16 mouse cellular contexts compared by ENCODE assay signal in genomic region chr14:79296836-79297235, GRCm38 (mm10). TPM values are rescaled to one million over a fixed set of nuclear protein-coding genes. Genes with fewer than 3 reads are reported as not detected.
A peak's percentile ranks its signal among the peaks of the same experiment; 100 is the strongest.
DNase-seq lines count a peak whose midpoint lies in the region; ATAC-seq lines count a peak whose summit lies in the region.
"Had no signal": no experiment of that assay in that cellular context is flagged by ENCODE, and none has a peak within 500 bp of the region (broad histone marks: within the 10 kb centered on the region; RNA-seq: fewer than 3 reads in every experiment).

No protein-coding gene starts in this region.

- no peak overlapping the region for H3K4me3 ChIP-seq in hindbrain, embryonic 15.5 days
- no peak overlapping the region for H3K4me3 ChIP-seq in hindbrain, embryonic 14.5 days (replicated peaks; ENCODE audit: low read length)
- H3K4me3 ChIP-seq in midbrain, embryonic 14.5 days (replicated peaks; ENCODE audit: low read depth, low read length), result no peak overlapping the region
- no peak overlapping the region for H3K4me3 ChIP-seq in midbrain, embryonic 13.5 days (replicated peaks)
- no peak overlapping the region for H3K4me3 ChIP-seq in forebrain, embryonic 12.5 days (replicated peaks)
- H3K4me3 ChIP-seq in liver, embryonic 13.5 days (replicated peaks), result peak overlapping the region; percentile 93

- intact Hi-C loops in gastrocnemius, postnatal 36 days (cut with DNase I), result no loop called here

- H3K4me2 ChIP-seq in hindbrain, embryonic 15.5 days, result peak overlapping the region; percentile 20
- H3K4me2 ChIP-seq in hindbrain, embryonic 14.5 days (replicated peaks), result no peak overlapping the region
- 0 out of 2 replicates have a peak overlapping the region, but pooled peaks have one; percentile 10 for H3K4me2 ChIP-seq in midbrain, embryonic 14.5 days (ENCODE audit: low read length)
- H3K4me2 ChIP-seq in midbrain, embryonic 13.5 days (replicated peaks), result no peak overlapping the region
- H3K4me2 ChIP-seq in forebrain, embryonic 12.5 days, result peak overlapping the region; percentile 96
- H3K4me2 ChIP-seq in liver, embryonic 13.5 days, result peak overlapping the region; percentile 86

- H3K4me1 ChIP-seq in hindbrain, embryonic 15.5 days (replicated peaks), result peaks cover 33% of the 10 kb centered on the region
- H3K4me1 ChIP-seq in hindbrain, embryonic 14.5 days (replicated peaks; ENCODE audit: control insufficient read depth, insufficient read depth, low read length), result peaks cover 15% of the 10 kb centered on the region
- peaks cover 9% of the 10 kb centered on the region for H3K4me1 ChIP-seq in midbrain, embryonic 14.5 days (ENCODE audit: control insufficient read depth, insufficient read depth, low read length)
- peaks cover 35% of the 10 kb centered on the region for H3K4me1 ChIP-seq in midbrain, embryonic 13.5 days (replicated peaks)
- H3K4me1 ChIP-seq in forebrain, embryonic 12.5 days, result peaks cover 60% of the 10 kb centered on the region
- H3K4me1 ChIP-seq in liver, embryonic 13.5 days (replicated peaks), result peaks cover 80% of the 10 kb centered on the region

- H3K9ac ChIP-seq in hindbrain, embryonic 15.5 days, result no peak overlapping the region
- H3K9ac ChIP-seq in hindbrain, embryonic 14.5 days, result no peak overlapping the region
- no peak overlapping the region for H3K9ac ChIP-seq in midbrain, embryonic 14.5 days (replicated peaks; ENCODE audit: low read length)
- no peak overlapping the region for H3K9ac ChIP-seq in midbrain, embryonic 13.5 days (replicated peaks)
- H3K9ac ChIP-seq in forebrain, embryonic 12.5 days, result no peak overlapping the region
- peak overlapping the region; percentile 77 for H3K9ac ChIP-seq in liver, embryonic 13.5 days

- no peak for ATAC-seq in hindbrain, embryonic 15.5 days (ENCODE audit: low FRiP score, low read depth)
- no peak for ATAC-seq in hindbrain, embryonic 14.5 days (ENCODE audit: low FRiP score)
- no peak for ATAC-seq in midbrain, embryonic 14.5 days (ENCODE audit: low FRiP score, low TSS enrichment)
- no peak for ATAC-seq in midbrain, embryonic 13.5 days
- no peak for ATAC-seq in forebrain, embryonic 12.5 days (ENCODE audit: low FRiP score)
- ATAC-seq in liver, embryonic 13.5 days (ENCODE audit: low read depth), result no peak

- WGBS in hindbrain, embryonic 15.5 days, result 34% methylated on average over 5 of the region's 5 CpGs
- WGBS in hindbrain, embryonic 14.5 days, result 30% methylated on average over 5 of the region's 5 CpGs
- 26% methylated on average over 5 of the region's 5 CpGs for WGBS in midbrain, embryonic 14.5 days
- 29% methylated on average over 5 of the region's 5 CpGs for WGBS in midbrain, embryonic 13.5 days
- 42% methylated on average over 5 of the region's 5 CpGs for WGBS in forebrain, embryonic 12.5 days
- WGBS in liver, embryonic 13.5 days (ENCODE audit: insufficient replicate concordance), result 11% methylated on average over 5 of the region's 5 CpGs

- H3K9me3 ChIP-seq in hindbrain, embryonic 15.5 days, result no peaks in the 10 kb centered on the region
- no peaks in the 10 kb centered on the region for H3K9me3 ChIP-seq in hindbrain, embryonic 14.5 days (ENCODE audit: control insufficient read depth, low read length)
- no peaks in the 10 kb centered on the region for H3K9me3 ChIP-seq in midbrain, embryonic 14.5 days (ENCODE audit: control insufficient read depth, low read length)
- no peaks in the 10 kb centered on the region for H3K9me3 ChIP-seq in midbrain, embryonic 13.5 days
- H3K9me3 ChIP-seq in forebrain, embryonic 12.5 days, result no peaks in the 10 kb centered on the region
- H3K9me3 ChIP-seq in liver, embryonic 13.5 days (replicated peaks), result no peaks in the 10 kb centered on the region

- H3K27ac ChIP-seq in hindbrain, embryonic 15.5 days (replicated peaks), result no peak overlapping the region
- no peak overlapping the region for H3K27ac ChIP-seq in hindbrain, embryonic 14.5 days
- H3K27ac ChIP-seq in midbrain, embryonic 14.5 days (replicated peaks; ENCODE audit: low read depth, low read length), result no peak overlapping the region
- H3K27ac ChIP-seq in midbrain, embryonic 13.5 days, result no peak overlapping the region
- peak overlapping the region; percentile 60 for H3K27ac ChIP-seq in forebrain, embryonic 12.5 days
- H3K27ac ChIP-seq in liver, embryonic 13.5 days, result peak overlapping the region; percentile 96
- H3K27ac ChIP-seq: kidney, postnatal 0 days had no signal

- H3K36me3 ChIP-seq in hindbrain, embryonic 15.5 days, result no peaks in the 10 kb centered on the region
- H3K36me3 ChIP-seq in hindbrain, embryonic 14.5 days (replicated peaks; ENCODE audit: control insufficient read depth, insufficient read depth), result no peaks in the 10 kb centered on the region
- no peaks in the 10 kb centered on the region for H3K36me3 ChIP-seq in midbrain, embryonic 14.5 days (ENCODE audit: control insufficient read depth, insufficient read depth, low read length)
- H3K36me3 ChIP-seq in midbrain, embryonic 13.5 days, result no peaks in the 10 kb centered on the region
- H3K36me3 ChIP-seq in forebrain, embryonic 12.5 days (replicated peaks), result no peaks in the 10 kb centered on the region
- H3K36me3 ChIP-seq in liver, embryonic 13.5 days, result peaks cover 62% of the 10 kb centered on the region

- peaks cover 6% of the 10 kb centered on the region for H3K27me3 ChIP-seq in hindbrain, embryonic 15.5 days
- H3K27me3 ChIP-seq in hindbrain, embryonic 14.5 days (ENCODE audit: control insufficient read depth, insufficient read depth, low read length), result peaks cover 14% of the 10 kb centered on the region
- peaks cover 18% of the 10 kb centered on the region for H3K27me3 ChIP-seq in midbrain, embryonic 14.5 days (ENCODE audit: control insufficient read depth, insufficient read depth, low read length)
- H3K27me3 ChIP-seq in midbrain, embryonic 13.5 days, result peaks cover 35% of the 10 kb centered on the region
- H3K27me3 ChIP-seq in forebrain, embryonic 12.5 days, result no peaks in the 10 kb centered on the region
- no peaks in the 10 kb centered on the region for H3K27me3 ChIP-seq in liver, embryonic 13.5 days

- no peak for DNase-seq in hindbrain, embryonic 14.5 days (ENCODE audit: low spot score)
- DNase-seq in midbrain, embryonic 14.5 days, result peak; percentile 72
- no peak for DNase-seq in liver, embryonic 13.5 days
- no peak for DNase-seq in cerebellum, adult 11 months
- no peak for DNase-seq in gastrocnemius, postnatal 36 days
- DNase-seq: adrenal gland, postnatal 36 days; cerebellum, adult 9-10 months; heart, postnatal 36 days; lung, postnatal 10 days had no signal

RNA-seq across cellular contexts. Expression of gene Rgcc, which starts 4.6 kb away (rescaled TPM):
- polyA plus RNA-seq in hindbrain, embryonic 15.5 days (2015; fragmentation: Nextera tagmentation; extraction: Ambion mirVana), result 40.4 and 41.1 TPM in 2 replicates
- polyA plus RNA-seq in hindbrain, embryonic 14.5 days (2014; fragmentation: Nextera tagmentation; extraction: Ambion mirVana), result 36.4 and 40.4 TPM in 2 replicates
- 19.9 and 25.0 TPM in 2 replicates for polyA plus RNA-seq in midbrain, embryonic 14.5 days (2014; fragmentation: Nextera tagmentation; extraction: Ambion mirVana)
- 10.4 and 13.7 TPM in 2 replicates for polyA plus RNA-seq in midbrain, embryonic 13.5 days (2015; fragmentation: Nextera tagmentation; extraction: Ambion mirVana)
- polyA plus RNA-seq in forebrain, embryonic 12.5 days (2016; fragmentation: Nextera tagmentation; extraction: Ambion mirVana), result 70.2 and 86.8 TPM in 2 replicates
- polyA plus RNA-seq in liver, embryonic 13.5 days (2015; fragmentation: Nextera tagmentation; extraction: Ambion mirVana), result 306 and 322 TPM in 2 replicates
- total RNA-seq in gastrocnemius, postnatal 36 days (2021), result 10 to 100 TPM; 36.2 to 47.3 TPM

RNA-seq across cellular contexts. Expression of gene Zfp957, which starts 49.7 kb away (rescaled TPM):
- not detected in 2 replicates for polyA plus RNA-seq in hindbrain, embryonic 15.5 days (2015; fragmentation: Nextera tagmentation; extraction: Ambion mirVana)
- polyA plus RNA-seq in hindbrain, embryonic 14.5 days (2014; fragmentation: Nextera tagmentation; extraction: Ambion mirVana), result 0.08 TPM in 1 of 2 replicates, not detected in the other
- polyA plus RNA-seq in midbrain, embryonic 14.5 days (2014; fragmentation: Nextera tagmentation; extraction: Ambion mirVana), result not detected in 2 replicates
- polyA plus RNA-seq in midbrain, embryonic 13.5 days (2015; fragmentation: Nextera tagmentation; extraction: Ambion mirVana), result not detected in 2 replicates
- not detected in 2 replicates for polyA plus RNA-seq in forebrain, embryonic 12.5 days (2016; fragmentation: Nextera tagmentation; extraction: Ambion mirVana)
- polyA plus RNA-seq in liver, embryonic 13.5 days (2015; fragmentation: Nextera tagmentation; extraction: Ambion mirVana), result not detected in 2 replicates
- total RNA-seq in gastrocnemius, postnatal 36 days (2021), result not detected
- total RNA-seq: adrenal gland, postnatal 36 days; gastrocnemius, adult 8-10 months; heart, postnatal 36 days; layer of hippocampus, postnatal 25 days had no signal
- polyA plus RNA-seq: embryonic facial prominence, embryonic 11.5 days; kidney, postnatal 0 days had no signal

Comparison
In these comparisons a context has a peak if more than half of its experiments do, and no peak if none do; other contexts are left out.
1. H3K4me2 ChIP-seq: peak in hindbrain, embryonic 15.5 days (single experiment), midbrain, embryonic 14.5 days (single experiment), forebrain, embryonic 12.5 days (single experiment) and liver, embryonic 13.5 days (single experiment); none in hindbrain, embryonic 14.5 days (single experiment) and midbrain, embryonic 13.5 days (single experiment).
2. H3K27ac ChIP-seq: peak in forebrain, embryonic 12.5 days (single experiment) and liver, embryonic 13.5 days (single experiment); none in hindbrain, embryonic 15.5 days (single experiment), hindbrain, embryonic 14.5 days (single experiment), midbrain, embryonic 14.5 days (single experiment) and midbrain, embryonic 13.5 days (single experiment).